ENCODE assay signal across 8 mouse cellular contexts in genomic region chr7:19817382-19818105, GRCm38 (mm10). TPM values are rescaled to one million over a fixed set of nuclear protein-coding genes. Genes with fewer than 3 reads are reported as not detected.
A peak's percentile ranks its signal among the peaks of the same experiment; 100 is the strongest.
DNase-seq lines count a peak whose midpoint lies in the region; ATAC-seq and TF ChIP-seq lines count a peak whose summit lies in the region.

No protein-coding gene starts in this region.

- no peaks in the 10 kb centered on the region for H3K36me3 ChIP-seq in kidney, adult 2 months (ENCODE audit: control insufficient read depth, insufficient read depth, low read length)
- no peaks in the 10 kb centered on the region for H3K36me3 ChIP-seq in embryonic facial prominence, embryonic 10.5 days (replicated peaks)
- no peaks in the 10 kb centered on the region for H3K36me3 ChIP-seq in heart, embryonic 11.5 days (ENCODE audit: control insufficient read depth, insufficient read depth, low read length)

- H3K27ac ChIP-seq in kidney, adult 2 months (ENCODE audit: insufficient read depth, low read depth, low read length): peak overlapping the region; percentile 80
- peak overlapping the region; percentile 59 for H3K27ac ChIP-seq in embryonic facial prominence, embryonic 10.5 days (replicated peaks)
- 0 out of 2 replicates have a peak overlapping the region, but pooled peaks have one; percentile 1 for H3K27ac ChIP-seq in heart, embryonic 11.5 days (ENCODE audit: low read depth, low read length)

- peak; percentile 57 for DNase-seq in kidney, adult 2 months
- no peak for DNase-seq in kidney, adult 11 months
- peak; percentile 72 for DNase-seq in embryonic facial prominence, embryonic 10.5 days (ENCODE audit: low spot score)
- DNase-seq in kidney, postnatal 14 days: peak; percentile 65
- peak; percentile 80 for DNase-seq in skeletal muscle tissue, adult 2 months (ENCODE audit: low read depth, low spot score)
- DNase-seq in cerebellum, postnatal 14 days: no peak

- H3K9me3 ChIP-seq in embryonic facial prominence, embryonic 10.5 days: 0 out of 2 replicates have a peak, but pooled peaks cover 13% of the 10 kb centered on the region
- 0 out of 2 replicates have a peak, but pooled peaks cover 2% of the 10 kb centered on the region for H3K9me3 ChIP-seq in heart, embryonic 11.5 days (replicated peaks; ENCODE audit: control insufficient read depth, low read length)

- H3K4me3 ChIP-seq in kidney, adult 2 months (ENCODE audit: insufficient read depth, low read depth, low read length): peak overlapping the region; percentile 59; the same call in 1 of the 2 replicates
- H3K4me3 ChIP-seq in embryonic facial prominence, embryonic 10.5 days: peak overlapping the region; percentile 58
- peak overlapping the region; percentile 48 for H3K4me3 ChIP-seq in heart, embryonic 11.5 days (ENCODE audit: low read depth, low read length)

- no peak for TF ChIP-seq POLR2A in kidney, adult 2 months (IDR thresholded peaks at IDR 0.05; ENCODE audit: low read depth, low read length)

- H3K27me3 ChIP-seq in kidney, adult 2 months (replicated peaks; ENCODE audit: control insufficient read depth, insufficient read depth, low read length): no peaks in the 10 kb centered on the region
- peaks cover 99% of the 10 kb centered on the region for H3K27me3 ChIP-seq in embryonic facial prominence, embryonic 10.5 days (replicated peaks; ENCODE audit: low read depth, poor library complexity, severe bottlenecking)
- H3K27me3 ChIP-seq in heart, embryonic 11.5 days (ENCODE audit: control insufficient read depth, insufficient read depth, low read length): peaks cover 34% of the 10 kb centered on the region

- no peak for TF ChIP-seq CTCF in kidney, adult 2 months (conservative IDR thresholded peaks at IDR 0.05; ENCODE audit: insufficient read depth, insufficient read length, low read depth, low read length)

- ATAC-seq in heart, embryonic 11.5 days (replicated peaks; ENCODE audit: insufficient number of reproducible peaks, low FRiP score, low TSS enrichment): 0 out of 2 replicates have a peak, but pooled peaks have one; percentile 43
- peak; percentile 79 for ATAC-seq in megakaryocyte, adult 5-6 weeks (ENCODE audit: poor library complexity, severe bottlenecking)

- peaks cover 16% of the 10 kb centered on the region for H3K4me1 ChIP-seq in kidney, adult 2 months (ENCODE audit: control insufficient read depth, insufficient read depth, low read length)
- H3K4me1 ChIP-seq in embryonic facial prominence, embryonic 10.5 days: peaks cover 33% of the 10 kb centered on the region
- peaks cover 13% of the 10 kb centered on the region for H3K4me1 ChIP-seq in heart, embryonic 11.5 days (ENCODE audit: control insufficient read depth, insufficient read depth, low read length)

- peak overlapping the region; percentile 80 for H3K4me2 ChIP-seq in heart, embryonic 11.5 days

- peak overlapping the region; percentile 36; the same call in 1 of the 2 replicates for H3K9ac ChIP-seq in heart, embryonic 11.5 days (ENCODE audit: low read depth, low read length)

- WGBS in kidney, adult 2 months: 43% methylated on average over 15 of the region's 15 CpGs
- 4% methylated on average over 15 of the region's 15 CpGs for WGBS in embryonic facial prominence, embryonic 10.5 days
- WGBS in heart, embryonic 11.5 days (ENCODE audit: insufficient replicate concordance): 11% methylated on average over 15 of the region's 15 CpGs

RNA-seq across cellular contexts. Expression of gene Bcl3, which starts 5.0 kb away (rescaled TPM):
- polyA plus RNA-seq in kidney, adult 2 months (2012; rRNA removed): 10.3 and 14.4 TPM in 2 replicates
- 1.7 TPM in 2 replicates for polyA plus RNA-seq in embryonic facial prominence, embryonic 10.5 days (2016; fragmentation: Nextera tagmentation; extraction: Ambion mirVana)
- polyA plus RNA-seq in heart, embryonic 11.5 days (2014; fragmentation: Nextera tagmentation; extraction: Ambion mirVana): 1.0 and 1.5 TPM in 2 replicates
- total RNA-seq in megakaryocyte, adult 5-6 weeks (2015): 29.2 and 39.1 TPM in 2 replicates
- total RNA-seq in megakaryocyte, adult 5-6 weeks (2017): 9.7 and 17.1 TPM in 2 replicates

RNA-seq across cellular contexts. Expression of gene Cblc, which starts 20.9 kb away (rescaled TPM):
- 24.4 and 32.6 TPM in 2 replicates for polyA plus RNA-seq in kidney, adult 2 months (2012; rRNA removed)
- 1.9 and 2.9 TPM in 2 replicates for polyA plus RNA-seq in embryonic facial prominence, embryonic 10.5 days (2016; fragmentation: Nextera tagmentation; extraction: Ambion mirVana)
- polyA plus RNA-seq in heart, embryonic 11.5 days (2014; fragmentation: Nextera tagmentation; extraction: Ambion mirVana): 0.20 and 0.24 TPM in 2 replicates
- not detected in 2 replicates for total RNA-seq in megakaryocyte, adult 5-6 weeks (2015)
- total RNA-seq in megakaryocyte, adult 5-6 weeks (2017): not detected in 2 replicates

RNA-seq across cellular contexts. Expression of gene Gm19345, which starts 34.3 kb away (rescaled TPM):
- 0.12 TPM in 1 of 2 replicates, not detected in the other for polyA plus RNA-seq in kidney, adult 2 months (2012; rRNA removed)
- not detected in 2 replicates for polyA plus RNA-seq in embryonic facial prominence, embryonic 10.5 days (2016; fragmentation: Nextera tagmentation; extraction: Ambion mirVana)
- polyA plus RNA-seq in heart, embryonic 11.5 days (2014; fragmentation: Nextera tagmentation; extraction: Ambion mirVana): not detected in 2 replicates
- total RNA-seq in megakaryocyte, adult 5-6 weeks (2015): not detected in 2 replicates
- total RNA-seq in megakaryocyte, adult 5-6 weeks (2017): not detected in 2 replicates

RNA-seq across cellular contexts. Expression of gene Ceacam16, which starts 43.6 kb away (rescaled TPM):
- polyA plus RNA-seq in kidney, adult 2 months (2012; rRNA removed): 0.14 and 0.16 TPM in 2 replicates
- polyA plus RNA-seq in embryonic facial prominence, embryonic 10.5 days (2016; fragmentation: Nextera tagmentation; extraction: Ambion mirVana): not detected in 2 replicates
- not detected in 2 replicates for polyA plus RNA-seq in heart, embryonic 11.5 days (2014; fragmentation: Nextera tagmentation; extraction: Ambion mirVana)
- 0.47 and 0.75 TPM in 2 replicates for total RNA-seq in megakaryocyte, adult 5-6 weeks (2015)
- total RNA-seq in megakaryocyte, adult 5-6 weeks (2017): 0.18 and 0.28 TPM in 2 replicates

RNA-seq across cellular contexts. Expression of gene Bcam, which starts 46.7 kb away (rescaled TPM):
- polyA plus RNA-seq in kidney, adult 2 months (2012; rRNA removed): 237 and 272 TPM in 2 replicates
- polyA plus RNA-seq in embryonic facial prominence, embryonic 10.5 days (2016; fragmentation: Nextera tagmentation; extraction: Ambion mirVana): 68.3 and 79.4 TPM in 2 replicates
- polyA plus RNA-seq in heart, embryonic 11.5 days (2014; fragmentation: Nextera tagmentation; extraction: Ambion mirVana): 163 and 173 TPM in 2 replicates
- not detected in 2 replicates for total RNA-seq in megakaryocyte, adult 5-6 weeks (2015)
- total RNA-seq in megakaryocyte, adult 5-6 weeks (2017): 0.29 TPM in 1 of 2 replicates, not detected in the other

Comparison
In these comparisons a context has a peak if more than half of its experiments do, and no peak if none do; other contexts are left out.
1. DNase-seq: peak in kidney, adult 2 months (single experiment), embryonic facial prominence, embryonic 10.5 days (single experiment), kidney, postnatal 14 days (single experiment) and skeletal muscle tissue, adult 2 months (single experiment); none in kidney, adult 11 months (single experiment) and cerebellum, postnatal 14 days (0 of 2).
2. H3K27ac ChIP-seq: peak in every context shown above with its lines; median percentile 80 in kidney, adult 2 months; 59 in embryonic facial prominence, embryonic 10.5 days; 1 in heart, embryonic 11.5 days.
3. Peak in every context shown above with its lines, with median percentiles within 50 percentile points of each other: H3K4me3 ChIP-seq.